Mouse (Mus musculus): Measurements from ENCODE around the gene Tubgcp3.
"Not testable (repeated sequence)": the region's sequence is repeated elsewhere in the genome, so short reads cannot be mapped to it uniquely, and the experiment has no call there.

The Tubgcp3 gene

DNA sequence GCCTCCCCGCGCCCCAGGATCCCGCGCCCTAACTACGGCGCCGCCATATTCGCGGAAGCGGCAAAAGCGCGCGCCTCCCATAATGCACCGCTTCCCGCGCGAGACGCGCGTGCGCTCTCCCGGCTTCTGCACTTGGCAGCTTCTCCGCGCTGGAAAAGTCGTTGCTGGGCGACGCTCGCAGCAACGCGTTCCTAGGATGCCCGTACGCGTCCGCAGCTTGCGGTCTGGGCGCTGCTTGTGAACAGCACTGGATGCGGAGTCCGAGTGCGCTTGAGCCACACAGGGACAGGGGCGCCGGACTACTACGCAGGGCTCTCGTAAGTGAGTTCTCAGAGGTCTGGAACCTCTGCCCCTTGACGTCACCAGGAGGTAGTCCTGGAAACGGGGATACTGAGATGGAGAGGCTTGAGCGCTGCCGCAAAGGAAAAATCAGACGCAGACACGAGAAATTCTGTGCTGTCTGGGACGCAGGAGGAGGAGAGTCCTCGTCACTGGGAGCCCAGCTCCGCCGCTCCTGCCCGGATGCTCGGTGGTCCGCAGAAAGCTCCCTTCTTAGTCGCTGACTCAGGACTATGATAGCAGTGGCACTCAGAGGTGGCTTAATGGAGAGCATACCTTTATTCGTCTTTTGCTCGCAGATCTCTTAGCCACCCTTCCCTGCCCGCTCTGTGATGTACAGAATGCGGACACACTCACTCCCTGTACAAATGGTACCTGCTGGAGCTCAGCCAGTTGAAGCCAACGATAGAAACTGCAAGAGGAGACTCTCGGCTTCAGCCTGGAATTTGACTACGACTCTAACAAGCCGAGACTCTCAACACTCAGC, at the start of gene Tubgcp3:
Gene Tubgcp3, minus strand, starts transcription at position 193 of the 826 bp plus-strand sequence.
- in situ Hi-C loops (cut with MboI; ENCODE audit: low sequenced_read_pairs) = no loop called here

DNA sequence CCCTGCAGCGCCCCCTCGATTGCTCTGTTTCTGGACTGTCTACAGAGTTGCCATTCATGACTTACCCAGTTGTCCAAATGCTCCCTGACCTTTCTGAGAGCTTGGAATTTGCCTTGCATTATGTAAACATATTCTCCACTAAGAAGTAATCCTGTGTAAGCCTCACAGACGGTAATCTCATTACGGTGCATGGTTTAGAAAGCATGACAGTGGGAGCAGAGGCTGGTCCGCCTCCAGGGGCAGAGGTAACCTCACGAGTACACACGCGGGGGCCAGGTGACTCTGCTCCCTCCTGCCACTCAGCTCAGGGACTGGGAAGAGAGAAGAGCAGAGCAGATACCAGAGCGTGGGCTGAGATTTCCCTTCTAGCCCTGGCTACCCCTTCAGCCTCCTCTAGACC, 47.0 kb upstream of the Tubgcp3 start:
- in situ Hi-C loops (cut with MboI; ENCODE audit: low sequenced_read_pairs) = no loop called here

DNA sequence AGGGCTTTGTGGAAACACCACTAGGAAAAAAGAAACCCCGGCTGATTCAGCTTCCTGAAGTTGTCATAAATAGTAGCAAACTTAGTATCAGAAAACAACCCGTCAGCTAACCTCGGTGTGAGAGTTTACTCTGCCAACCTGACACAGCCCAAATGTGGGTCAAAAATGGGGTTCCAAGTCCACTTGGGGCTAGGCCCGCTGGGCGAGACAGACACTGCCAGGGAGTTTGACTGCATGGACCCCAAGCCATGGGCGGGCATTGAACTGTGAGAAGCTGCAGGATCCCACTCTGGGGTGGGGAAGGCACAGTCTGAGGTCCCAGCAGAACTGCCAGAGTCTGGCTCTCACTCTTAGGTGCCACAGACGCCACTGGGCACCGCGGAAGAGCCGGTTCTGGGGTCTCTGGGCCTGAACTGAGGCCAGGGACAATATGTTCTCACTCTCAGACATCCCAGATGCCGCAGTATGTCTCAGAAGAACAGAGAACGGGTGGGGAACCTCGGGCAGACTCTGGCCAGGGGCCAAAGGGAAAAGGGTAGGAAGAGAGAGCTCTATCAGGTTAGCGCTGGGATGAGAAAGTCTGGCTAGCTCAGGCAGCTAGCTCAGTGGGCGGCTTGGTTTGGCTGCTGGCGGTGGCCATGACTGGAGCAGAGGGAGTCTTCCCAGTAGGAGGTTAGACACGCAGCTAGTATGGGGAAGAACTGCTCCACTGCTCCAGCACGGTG, 44.0 kb upstream of the Tubgcp3 start:
- in situ Hi-C loops (cut with MboI; ENCODE audit: low sequenced_read_pairs) = no loop called here

DNA sequence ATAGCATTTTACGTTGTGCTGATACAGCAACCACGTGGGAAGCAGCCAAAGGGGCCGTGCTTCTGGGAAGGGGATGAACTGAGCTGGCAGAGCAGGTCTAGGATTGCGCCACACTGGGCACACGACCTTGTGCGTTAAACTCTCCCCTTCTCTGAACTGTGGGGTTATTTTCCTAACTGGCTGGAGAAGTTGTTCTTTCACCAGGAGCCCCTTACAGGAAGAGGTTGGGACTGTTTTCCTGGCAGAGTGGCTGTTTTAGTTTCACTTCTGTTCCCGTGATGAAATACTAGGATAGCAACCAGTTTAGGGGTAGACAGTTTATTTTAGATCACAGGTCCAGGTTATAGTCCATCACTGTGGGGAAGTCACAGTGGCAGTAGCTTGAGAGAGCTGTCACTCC, 39.6 kb upstream of the Tubgcp3 start:
- in situ Hi-C loops (cut with MboI; ENCODE audit: low sequenced_read_pairs) = no loop called here

- in situ Hi-C loops (cut with MboI; ENCODE audit: low sequenced_read_pairs) = no loop called here
These were observed 31.5 kb upstream of the Tubgcp3 start for GRCm38 (mm10) chr8:12703597-12703996.

DNA sequence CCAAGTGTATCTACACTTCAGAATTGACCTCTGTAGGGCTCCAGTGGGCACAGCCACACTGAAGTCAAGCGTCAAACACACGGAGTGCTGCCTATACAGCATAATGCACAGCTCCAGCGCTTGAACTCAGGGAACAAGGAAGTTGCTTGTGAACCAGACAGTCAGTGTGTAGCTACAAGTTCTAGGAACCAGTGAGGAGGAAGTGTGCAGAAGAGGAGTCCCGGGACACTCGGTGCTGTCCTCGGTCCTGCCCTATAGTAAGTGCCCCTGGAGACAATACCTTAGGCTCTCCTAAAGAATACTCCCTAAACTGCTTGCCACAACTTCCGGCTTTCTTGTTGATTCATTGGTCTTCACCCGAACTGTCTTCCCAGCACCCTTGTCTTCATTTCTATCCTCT, 30.2 kb upstream of the Tubgcp3 start:
- in situ Hi-C loops (cut with MboI; ENCODE audit: low sequenced_read_pairs) = no loop called here

- in situ Hi-C loops (cut with MboI; ENCODE audit: low sequenced_read_pairs) = no loop called here
These were observed 26.7 kb upstream of the Tubgcp3 start for GRCm38 (mm10) chr8:12698660-12699277.

DNA sequence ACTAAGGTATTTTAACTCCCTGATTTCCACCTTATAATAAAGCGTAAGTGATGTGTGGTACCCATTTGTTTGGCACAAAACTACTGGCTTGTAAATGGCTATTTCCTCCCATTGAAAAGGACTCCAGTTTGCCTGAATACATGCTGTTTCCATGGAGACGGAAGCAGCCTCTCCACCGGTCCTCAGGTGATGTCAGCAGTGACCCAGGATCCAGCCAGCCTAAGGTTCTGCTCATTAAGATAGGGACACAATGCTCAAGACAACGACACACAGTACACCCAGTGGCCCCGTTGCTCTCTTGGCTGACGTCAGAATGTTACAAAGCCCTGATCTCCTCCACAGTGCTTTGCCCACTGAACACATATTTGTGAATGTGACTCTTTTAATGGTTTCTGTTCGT, 16.8 kb upstream of the Tubgcp3 start:
- in situ Hi-C loops (cut with MboI; ENCODE audit: low sequenced_read_pairs) = no loop called here

GRCm38 (mm10) chr8:12677529-12677928, 5.5 kb upstream of the Tubgcp3 start:
- in situ Hi-C loops (cut with MboI; ENCODE audit: low sequenced_read_pairs) = no loop called here

DNA sequence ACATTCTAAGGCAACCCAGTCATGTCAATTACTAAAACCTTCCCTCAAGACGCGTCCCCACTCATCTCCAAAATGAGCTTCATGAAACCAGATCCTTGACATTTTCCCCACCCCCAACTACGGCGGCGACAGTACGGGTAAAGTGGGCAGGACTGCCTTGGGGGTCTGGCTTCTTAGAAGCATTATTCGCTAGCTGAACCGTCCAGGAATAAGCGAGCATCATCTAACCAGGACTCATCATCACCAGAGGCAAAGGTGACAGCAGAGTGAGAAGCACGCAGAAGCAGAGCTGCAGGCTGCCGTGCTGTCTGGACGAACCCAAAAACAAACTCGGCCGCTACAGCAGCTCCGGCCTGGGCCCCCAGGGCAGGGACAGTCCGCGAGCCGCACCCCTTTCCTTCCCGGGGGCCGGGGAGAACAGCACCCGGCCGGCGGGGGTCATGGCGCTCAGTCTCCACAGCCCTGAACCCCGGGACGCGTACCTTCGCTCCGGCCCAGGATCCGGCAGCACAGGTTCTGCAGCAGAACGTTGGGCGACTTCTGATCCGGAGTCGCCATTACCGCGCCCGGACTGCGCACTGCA, 484 bp downstream of the Tubgcp3 start:
- in situ Hi-C loops (cut with MboI; ENCODE audit: low sequenced_read_pairs) = no loop called here

- in situ Hi-C loops (cut with MboI; ENCODE audit: low sequenced_read_pairs) = no loop called here
These were observed 1.1 kb downstream of the Tubgcp3 start for GRCm38 (mm10) chr8:12670965-12671364.

DNA sequence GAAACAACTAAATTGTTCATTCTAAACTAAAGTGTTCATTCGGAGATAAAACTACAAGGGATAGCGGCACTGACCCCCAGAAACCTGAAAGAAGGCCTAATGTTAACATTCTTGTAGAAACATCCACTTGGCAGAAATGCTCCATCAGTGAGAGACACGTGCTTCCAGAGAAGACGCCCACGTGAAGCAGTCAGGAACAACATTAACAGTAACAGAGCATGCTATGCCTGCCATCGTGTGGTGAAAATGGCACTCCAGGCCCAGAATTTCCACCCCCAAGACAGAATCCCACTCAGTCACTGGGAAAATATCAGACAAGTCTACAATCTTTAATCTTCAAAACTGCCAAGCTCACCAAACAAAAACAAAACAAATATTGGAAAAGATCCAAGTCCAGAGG, 3.2 kb downstream of the Tubgcp3 start:
- in situ Hi-C loops (cut with MboI; ENCODE audit: low sequenced_read_pairs) = no loop called here

GRCm38 (mm10) chr8:12666530-12666929, 5.5 kb downstream of the Tubgcp3 start:
- in situ Hi-C loops (cut with MboI; ENCODE audit: low sequenced_read_pairs) = not testable (repeated sequence)

GRCm38 (mm10) chr8:12663105-12663456, 9.0 kb downstream of the Tubgcp3 start:
- in situ Hi-C loops (cut with MboI; ENCODE audit: low sequenced_read_pairs) = no loop called here

- in situ Hi-C loops (cut with MboI; ENCODE audit: low sequenced_read_pairs) = no loop called here
These were observed 9.5 kb downstream of the Tubgcp3 start for GRCm38 (mm10) chr8:12662375-12663104.

DNA sequence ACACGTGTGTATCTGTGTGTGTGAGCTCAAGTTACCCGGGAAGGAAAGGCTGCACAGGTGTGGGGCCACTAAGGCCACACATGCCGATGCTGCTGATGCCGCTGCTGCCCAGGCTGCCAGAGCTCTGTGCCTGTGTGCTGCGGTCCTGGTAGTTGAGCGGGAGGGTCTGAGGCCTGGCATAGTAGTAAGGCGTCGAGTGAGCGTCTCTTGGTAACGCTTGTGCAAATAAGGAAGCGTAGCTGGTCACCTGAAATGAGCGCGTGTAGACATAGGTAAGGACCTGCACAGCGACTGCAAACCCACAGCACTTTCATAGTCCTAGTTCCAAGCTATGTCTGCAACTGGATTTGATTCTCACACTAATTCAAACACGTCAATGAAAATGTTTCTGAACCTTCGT, 14.6 kb downstream of the Tubgcp3 start:
- in situ Hi-C loops (cut with MboI; ENCODE audit: low sequenced_read_pairs) = no loop called here

GRCm38 (mm10) chr8:12651246-12651645, 20.8 kb downstream of the Tubgcp3 start:
- in situ Hi-C loops (cut with MboI; ENCODE audit: low sequenced_read_pairs) = no loop called here

DNA sequence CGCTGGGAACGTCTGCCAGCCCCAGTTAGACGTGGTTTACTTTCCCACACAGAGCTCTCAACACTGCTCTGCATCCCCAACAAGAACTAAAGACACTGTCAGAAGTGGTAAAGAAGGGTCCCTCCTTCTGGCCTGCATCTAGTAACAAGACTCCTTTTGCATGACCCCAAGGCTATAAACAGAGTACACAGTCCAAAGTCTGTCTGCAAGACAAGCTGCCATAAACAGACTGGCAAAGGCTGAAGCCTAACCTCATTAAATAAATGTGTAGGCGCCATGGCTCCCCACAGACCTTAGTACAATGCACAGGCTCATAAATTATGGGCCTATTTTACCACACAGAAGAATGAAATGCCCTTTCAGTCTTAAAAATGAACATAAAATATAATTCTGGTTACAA, 21.6 kb downstream of the Tubgcp3 start:
- in situ Hi-C loops (cut with MboI; ENCODE audit: low sequenced_read_pairs) = no loop called here

- in situ Hi-C loops (cut with MboI; ENCODE audit: low sequenced_read_pairs) = no loop called here
These were observed 23.1 kb downstream of the Tubgcp3 start for GRCm38 (mm10) chr8:12648951-12649350.

DNA sequence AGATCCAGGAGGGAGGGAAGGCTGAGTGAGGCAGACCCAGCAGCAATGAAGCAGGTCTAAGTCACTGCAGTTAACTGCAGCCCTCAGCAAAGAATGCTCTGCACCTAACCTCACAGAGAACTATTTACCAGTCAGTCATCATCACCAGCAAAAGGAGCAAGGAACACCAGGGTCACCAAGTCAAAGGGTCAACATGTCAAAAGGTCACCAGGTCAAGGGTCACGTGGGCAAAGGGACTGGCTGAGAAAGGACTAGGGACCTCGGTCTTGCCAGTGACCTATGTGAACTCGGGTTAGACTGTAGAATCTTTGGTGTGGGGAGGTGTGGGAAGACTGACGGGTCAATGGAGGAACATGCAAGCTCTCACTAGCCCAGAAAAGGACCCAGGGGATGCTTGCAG, 25.5 kb downstream of the Tubgcp3 start:
- in situ Hi-C loops (cut with MboI; ENCODE audit: low sequenced_read_pairs) = no loop called here

GRCm38 (mm10) chr8:12644894-12645293, 27.2 kb downstream of the Tubgcp3 start:
- in situ Hi-C loops (cut with MboI; ENCODE audit: low sequenced_read_pairs) = no loop called here

Measured in CH12F3 (cell line).